Mouse (Mus musculus) heart, postnatal 0 days (tissue): ENCODE measurements around the gene Gpr35. TPM values are rescaled to one million over a fixed set of nuclear protein-coding genes. Genes with fewer than 3 reads are reported as not detected.

Experiments used
- ATAC-seq: fragments of 200-750 bp; cut with Nextera tagmentation; 2 replicates; pipeline ENCODE4 v1.8.0; 2017; ENCODE audit warnings: low read depth, moderate number of reproducible peaks, moderate library complexity; ENCODE audit not compliant: insufficient read depth
- DNase-seq: peaks from one replicate; pipeline ENCODE4 v3.0.0-alpha.2; 2016; ENCODE audit warnings: low spot score
- H3K27ac ChIP-seq: fragments of 300-500 bp; sonication (generic); 2 replicates; pipeline ENCODE4 v1.5.1; 2014; ENCODE audit warnings: low read depth, mild to moderate bottlenecking
- H3K27me3 ChIP-seq: fragments of 300-500 bp; sonication (generic); 2 replicates; pipeline ENCODE4 v1.6.1; 2014; ENCODE audit warnings: low read length, mixed read lengths; ENCODE audit not compliant: control insufficient read depth, insufficient read depth
- H3K36me3 ChIP-seq: fragments of 300-500 bp; sonication (generic); replicated peaks from 2 replicates; pipeline ENCODE4 v1.6.1; 2014; ENCODE audit warnings: low read length, mixed read lengths; ENCODE audit not compliant: control insufficient read depth, insufficient read depth
- H3K4me1 ChIP-seq: fragments of 300-500 bp; sonication (generic); 2 replicates; pipeline ENCODE4 v1.6.1; 2014; ENCODE audit warnings: antibody characterized with exemption; ENCODE audit not compliant: control insufficient read depth, insufficient read depth
- H3K4me2 ChIP-seq: fragments of 300-500 bp; sonication (generic); 2 replicates; pipeline ENCODE4 v1.6.1; 2014; ENCODE audit warnings: low read depth, mild to moderate bottlenecking, low read length, moderate library complexity
- H3K4me3 ChIP-seq: fragments of 300-500 bp; sonication (generic); 2 replicates; pipeline ENCODE4 v1.5.1; 2014; ENCODE audit warnings: low read depth, low read length
- H3K9ac ChIP-seq: fragments of 300-500 bp; sonication (generic); replicated peaks from 2 replicates; pipeline ENCODE4 v1.6.1; 2014; ENCODE audit warnings: low read depth, low read length, mixed read lengths
- H3K9me3 ChIP-seq: fragments of 300-500 bp; sonication (generic); replicated peaks from 2 replicates; pipeline ENCODE4 v1.6.1; 2016; ENCODE audit warnings: low read length; ENCODE audit not compliant: control insufficient read depth
- CTCF ChIP-seq: IDR thresholded peaks from 2 replicates; pipeline ENCODE4 v1.5.1; 2016; ENCODE audit warnings: antibody characterized with exemption, control low read depth, low read depth
- EP300 ChIP-seq: IDR thresholded peaks from 2 replicates; pipeline ENCODE4 v1.6.1; 2016; ENCODE audit warnings: antibody characterized with exemption, low read depth
- WGBS: fragments of 180-500 bp; shearing (Covaris S2); extraction: QIAGEN DNeasy Blood & Tissue Kit; methylation state at CpG from one replicate; pipeline ENCODE4 v1.1.7; 2014; 5-methylcytosine and 5-hydroxymethylcytosine counted together
- polyA plus RNA-seq: library from polyadenylated mRNA; unstranded; fragments of >200 nt; fragmentation: Nextera tagmentation; extraction: Ambion mirVana; gene quantifications from 2 replicates; pipeline ENCODE4 v1.2.1, GENCODE M21; 2015
- total RNA-seq: library from RNA; depleted of rRNA; stranded (reverse); fragments of >200 nt; gene quantifications from 2 replicates; pipeline ENCODE4 v1.2.3, GENCODE M21; 2014; ENCODE audit warnings: low replicate concordance

The Gpr35 gene
- total and polyA plus RNA-seq, 2 experiments from 2014 or later = 0.23 to 0.34 TPM

- Histone ChIP-seq H3K27ac (peak overlapping the region; percentile 95), H3K27me3 (no peaks in the 10 kb centered on the region), H3K4me1 (peaks cover 26% of the 10 kb centered on the region), H3K4me3 (peak overlapping the region; percentile 69), H3K9me3 (no peaks in the 10 kb centered on the region), H3K36me3 (peaks cover 24% of the 10 kb centered on the region), H3K9ac (peak overlapping the region; percentile 91), H3K4me2 (peak overlapping the region; percentile 97)
- no peak for ATAC-seq
- no peak for TF ChIP-seq CTCF
- no peak for TF ChIP-seq EP300
- no peak for DNase-seq
- WGBS = 40% methylated on average over 8 of the region's 8 CpGs
Measured at GRCm38 (mm10) chr1:92911721-92912138, 38.9 kb upstream of the Gpr35 start.

GRCm38 (mm10) chr1:92912286-92912685 is 38.4 kb upstream of the Gpr35 start:
- peak overlapping the region; percentile 69 for H3K4me3 ChIP-seq
- no peaks in the 10 kb centered on the region for H3K27me3 ChIP-seq
- ATAC-seq (no peak), DNase-seq (no peak)
- H3K36me3 ChIP-seq = peaks cover 29% of the 10 kb centered on the region
- no peak overlapping the region for H3K27ac ChIP-seq
- peak overlapping the region; percentile 91 for H3K9ac ChIP-seq
- H3K4me1 ChIP-seq = peaks cover 26% of the 10 kb centered on the region
- no peaks in the 10 kb centered on the region for H3K9me3 ChIP-seq
- 53% methylated on average over 1 of the region's 1 CpGs for WGBS
- TF ChIP-seq CTCF = peak; percentile 25; the same call in 1 of the 2 replicates
- TF ChIP-seq EP300 = no peak
- H3K4me2 ChIP-seq = peak overlapping the region; percentile 97

- 70% methylated on average over 4 of the region's 4 CpGs for WGBS
- H3K4me1 ChIP-seq = peaks cover 26% of the 10 kb centered on the region
- H3K4me3 ChIP-seq = no peak overlapping the region
- TF ChIP-seq EP300 (no peak), CTCF (no peak)
- ATAC-seq (no peak), DNase-seq (no peak)
- H3K4me2 ChIP-seq = no peak overlapping the region
- H3K27me3 ChIP-seq = no peaks in the 10 kb centered on the region
- peaks cover 49% of the 10 kb centered on the region for H3K36me3 ChIP-seq
- no peak overlapping the region for H3K9ac ChIP-seq
- H3K27ac ChIP-seq = no peak overlapping the region
- no peaks in the 10 kb centered on the region for H3K9me3 ChIP-seq
Measured at GRCm38 (mm10) chr1:92914239-92914638, 36.4 kb upstream of the Gpr35 start.

GRCm38 (mm10) chr1:92914993-92915392 is 35.7 kb upstream of the Gpr35 start:
- WGBS = 93% methylated on average over 11 of the region's 11 CpGs
- peaks cover 19% of the 10 kb centered on the region for H3K4me1 ChIP-seq
- no peak overlapping the region for H3K9ac ChIP-seq
- H3K9me3 ChIP-seq = no peaks in the 10 kb centered on the region
- ATAC-seq (no peak), DNase-seq (no peak)
- peaks cover 56% of the 10 kb centered on the region for H3K36me3 ChIP-seq
- H3K4me3 ChIP-seq = no peak overlapping the region
- no peak for TF ChIP-seq EP300
- no peak for TF ChIP-seq CTCF
- no peak overlapping the region for H3K27ac ChIP-seq
- H3K27me3 ChIP-seq = no peaks in the 10 kb centered on the region
- no peak overlapping the region for H3K4me2 ChIP-seq

- no peak overlapping the region for H3K27ac ChIP-seq
- no peak overlapping the region for H3K4me3 ChIP-seq
- no peaks in the 10 kb centered on the region for H3K27me3 ChIP-seq
- no peak overlapping the region for H3K9ac ChIP-seq
- no peaks in the 10 kb centered on the region for H3K9me3 ChIP-seq
- H3K4me1 ChIP-seq = peaks cover 27% of the 10 kb centered on the region
- no peak for TF ChIP-seq CTCF
- no peak for TF ChIP-seq EP300
- no peak for DNase-seq
- no peak for ATAC-seq
- H3K36me3 ChIP-seq = peaks cover 65% of the 10 kb centered on the region
- 87% methylated on average over 9 of the region's 9 CpGs for WGBS
- no peak overlapping the region for H3K4me2 ChIP-seq
Measured at GRCm38 (mm10) chr1:92916725-92917124, 33.9 kb upstream of the Gpr35 start.

GRCm38 (mm10) chr1:92919151-92919550 is 31.5 kb upstream of the Gpr35 start:
- ATAC-seq (no peak), DNase-seq (no peak)
- H3K9me3 ChIP-seq = no peaks in the 10 kb centered on the region
- TF ChIP-seq EP300 = no peak
- TF ChIP-seq CTCF = no peak
- H3K9ac ChIP-seq = no peak overlapping the region
- 97% methylated on average over 11 of the region's 11 CpGs for WGBS
- peaks cover 20% of the 10 kb centered on the region for H3K4me1 ChIP-seq
- H3K4me2 ChIP-seq = no peak overlapping the region
- peaks cover 61% of the 10 kb centered on the region for H3K36me3 ChIP-seq
- no peak overlapping the region for H3K27ac ChIP-seq
- no peaks in the 10 kb centered on the region for H3K27me3 ChIP-seq
- no peak overlapping the region for H3K4me3 ChIP-seq
